Mouse (Mus musculus) layer of hippocampus, adult 2 months (tissue): Measurements from ENCODE around the gene Fam234a. TPM values are rescaled to one million over a fixed set of nuclear protein-coding genes. Genes with fewer than 3 reads are reported as not detected.
A peak's percentile ranks its signal among the peaks of the same experiment; 100 is the strongest.

Experiments used
- DNase-seq, 2 experiments: peaks; one replicate each; pipeline ENCODE4 v3.0.0; 2022; ENCODE audit warnings: low spot score in 2 of 2
- H3K27ac ChIP-seq: fragments of 200-600 bp; 2 replicates; pipeline ENCODE4 v1.8.1; 2022
- H3K4me3 ChIP-seq: fragments of 200-600 bp; 2 replicates; pipeline ENCODE4 v1.8.1; 2022; ENCODE audit warnings: mild to moderate bottlenecking
- CTCF ChIP-seq: fragments of 200-600 bp; conservative IDR thresholded peaks from 2 replicates; pipeline ENCODE4 v1.8.1; 2022; ENCODE audit warnings: antibody characterized with exemption, mild to moderate bottlenecking, moderate library complexity
- total RNA-seq, 2 experiments: library from RNA; stranded (reverse); gene quantifications; 2 replicates each; pipeline ENCODE4 v1.2.3; 2021

Gene Fam234a
- total RNA-seq, 2 experiments from 2014 or later: 18.8 to 21.0 TPM

GRCm38 (mm10) chr17:26252539-26253251 is 8.7 kb upstream of the Fam234a start, which contains the start of gene Luc7l:
Luc7l (plus strand) TSS chr17:26252896.
- peak; percentile 95 for DNase-seq
- no peak for TF ChIP-seq CTCF
- Histone ChIP-seq H3K4me3 (peak within 1 kb of the TSS; percentile 66), H3K27ac (peak within 1 kb of the TSS; percentile 98)

DNA sequence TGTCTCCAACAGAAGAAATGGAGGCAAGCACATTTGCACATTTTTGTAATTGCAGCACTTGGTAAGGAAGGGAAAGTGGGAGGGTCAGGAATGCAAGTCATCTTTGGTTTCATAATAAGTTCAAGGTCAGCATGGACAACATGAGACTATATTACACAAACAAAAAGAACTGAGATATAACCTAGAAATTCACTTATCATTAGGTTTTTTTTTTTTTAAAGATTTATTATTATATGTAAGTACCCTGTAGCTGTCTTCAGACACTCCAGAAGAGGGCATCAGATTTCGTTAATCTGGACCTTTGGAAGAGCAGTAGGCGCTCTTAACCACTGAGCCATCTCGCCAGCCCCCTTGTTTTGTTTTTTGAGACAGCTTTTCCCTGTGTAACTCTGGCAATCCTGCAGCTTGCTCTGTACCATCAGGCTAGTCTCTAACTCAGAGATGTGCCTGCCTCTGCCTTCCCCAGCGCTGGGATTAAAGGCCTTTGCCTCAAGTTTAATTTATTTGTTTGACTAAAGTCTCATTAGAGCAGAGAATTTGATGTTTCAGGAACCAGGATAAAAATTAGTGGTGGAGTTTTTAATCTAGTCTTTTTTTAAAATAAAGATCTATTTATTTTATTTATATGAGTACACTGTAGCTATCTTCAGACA is 8.0 kb upstream of the Fam234a start:
- TF ChIP-seq CTCF: no peak
- no peak for DNase-seq
- Histone ChIP-seq H3K27ac (peak overlapping the region; percentile 98), H3K4me3 (peak overlapping the region; percentile 66)

- DNase-seq: peak; percentile 26 to 48
- TF ChIP-seq CTCF: peak; percentile 64
- H3K4me3 ChIP-seq: peak overlapping the region; percentile 89
Measured at GRCm38 (mm10) chr17:26243471-26244100, 456 bp downstream of the Fam234a start.

GRCm38 (mm10) chr17:26240990-26241389 is 3.1 kb downstream of the Fam234a start:
- Histone ChIP-seq H3K4me3 (no peak overlapping the region), H3K27ac (peak overlapping the region; percentile 30; the same call in 1 of the 2 replicates)
- DNase-seq: no peak
- TF ChIP-seq CTCF: no peak

More at GRCm38 (mm10) chr17:26243471-26244100, 456 bp downstream of the Fam234a start:
- H3K27ac ChIP-seq: peak overlapping the region; percentile 95

GRCm38 (mm10) chr17:26240120-26240790 is 3.8 kb downstream of the Fam234a start:
- Histone ChIP-seq H3K4me3 (no peak overlapping the region), H3K27ac (peak overlapping the region; percentile 30; the same call in 1 of the 2 replicates)
- no peak for DNase-seq
- TF ChIP-seq CTCF: no peak

- H3K4me3 ChIP-seq: no peak overlapping the region
Measured at GRCm38 (mm10) chr17:26239551-26239950, 4.5 kb downstream of the Fam234a start.

GRCm38 (mm10) chr17:26237667-26238066 is 6.4 kb downstream of the Fam234a start:
- DNase-seq: no peak
- H3K27ac ChIP-seq: 0 out of 2 replicates have a peak overlapping the region, but pooled peaks have one; percentile 18
- no peak for TF ChIP-seq CTCF

More at GRCm38 (mm10) chr17:26239551-26239950, 4.5 kb downstream of the Fam234a start:
- peak in 1 of 2 experiments; percentile 12 for DNase-seq
- H3K27ac ChIP-seq: peak overlapping the region; percentile 30; the same call in 1 of the 2 replicates
- TF ChIP-seq CTCF: no peak

GRCm38 (mm10) chr17:26235077-26235815 is 8.8 kb downstream of the Fam234a start:
- no peak for TF ChIP-seq CTCF
- Histone ChIP-seq H3K27ac (peak overlapping the region; percentile 75), H3K4me3 (no peak overlapping the region)
- no peak for DNase-seq

More at GRCm38 (mm10) chr17:26237667-26238066, 6.4 kb downstream of the Fam234a start:
- no peak overlapping the region for H3K4me3 ChIP-seq

DNA sequence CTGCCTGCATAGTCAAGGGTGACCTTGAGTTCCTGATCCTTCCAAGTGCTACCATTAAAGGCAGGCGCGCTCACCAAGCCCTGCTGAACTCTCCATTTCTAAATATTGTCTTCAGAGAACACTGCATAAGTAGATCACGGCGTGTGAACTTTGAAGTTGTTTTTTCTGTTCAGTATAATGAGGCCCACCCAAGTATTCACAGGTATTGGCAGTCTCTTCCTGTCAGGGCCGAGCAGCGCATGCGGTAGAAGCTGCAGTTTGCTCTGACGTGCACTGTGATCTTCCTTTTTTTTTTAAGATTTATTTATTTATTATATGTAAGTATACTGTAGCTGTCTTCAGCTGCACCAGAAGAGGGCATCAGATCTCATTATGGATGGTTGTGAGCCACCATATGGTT is 9.7 kb downstream of the Fam234a start:
- 0 out of 2 replicates have a peak, but pooled peaks have one; percentile 12 for TF ChIP-seq CTCF
- H3K4me3 ChIP-seq: no peak overlapping the region
- peak overlapping the region; percentile 75 for H3K27ac ChIP-seq
- no peak for DNase-seq

- peak; percentile 49 for TF ChIP-seq CTCF
- DNase-seq: no peak
- H3K4me3 ChIP-seq: no peak overlapping the region
- no peak overlapping the region for H3K27ac ChIP-seq
Measured at GRCm38 (mm10) chr17:26232863-26233262, 11.2 kb downstream of the Fam234a start.

GRCm38 (mm10) chr17:26231156-26231555 is 12.9 kb downstream of the Fam234a start:
- TF ChIP-seq CTCF: no peak
- Histone ChIP-seq H3K27ac (no peak overlapping the region), H3K4me3 (no peak overlapping the region)
- no peak for DNase-seq

GRCm38 (mm10) chr17:26229776-26230175 is 14.3 kb downstream of the Fam234a start:
- Histone ChIP-seq H3K27ac (no peak overlapping the region), H3K4me3 (no peak overlapping the region)
- no peak for DNase-seq
- no peak for TF ChIP-seq CTCF
